Mouse (Mus musculus) erythroblast, embryonic 14.5 days (primary cell): ENCODE results near the gene Ccne1.

ENCODE experiments used
- GATA1 ChIP-seq: IDR thresholded peaks from 2 replicates; pipeline ENCODE4 v1.6.1; 2012; ENCODE audit warnings: low read length, inconsistent platforms, mixed read lengths
- TAL1 ChIP-seq: IDR thresholded peaks from 3 replicates; pipeline ENCODE4 v1.6.1; 2012; ENCODE audit warnings: low read length, inconsistent platforms, mixed read lengths

GRCm38 (mm10) chr7:38064431-38064830 is 42.9 kb downstream of the Ccne1 start:
- TF ChIP-seq TAL1 (no peak), GATA1 (no peak)
